Mouse (Mus musculus) gastrocnemius, postnatal 14 days (tissue): ENCODE results near the gene Cd83. TPM values are rescaled to one million over a fixed set of nuclear protein-coding genes. Genes with fewer than 3 reads are reported as not detected.

Source experiments
- DNase-seq: peaks from one replicate; pipeline ENCODE4 v3.0.0; 2021; ENCODE audit warnings: mixed read lengths
- intact Hi-C: fragments of 180-260 bp; cut with DNase I; formaldehyde crosslinking; loops from one replicate; pipeline ENCODE4 v1.15.1; 2025; ENCODE audit warnings: low total_unique reads
- long read RNA-seq, 2 experiments: library from polyadenylated mRNA; stranded (forward); transcript quantifications; one replicate each; pipeline ENCODE4 v2.0.0; 2021
- total RNA-seq, 2 experiments: library from RNA; stranded (reverse); gene quantifications; 2 replicates each; pipeline ENCODE4 v1.2.3; 2021

Cd83 gene
- 1 to 10 TPM in 1 of 2 experiments, under 1 TPM in 1; 0.73 to 1.8 TPM for total RNA-seq
- long read RNA-seq, experiment 1, partial matches to known transcripts: 0 of 3 reads
- long read RNA-seq, experiment 1, other reads (novel, unspliced or antisense): 1 of 3 reads
- long read RNA-seq, experiment 2, transcript Cd83-201 (5 exons, 2,477 nt): major isoform, 5 of 6 reads
- long read RNA-seq, experiment 2, partial matches to known transcripts: 0 of 6 reads
- long read RNA-seq, experiment 2, other reads (novel, unspliced or antisense): 1 of 6 reads

- intact Hi-C loops: no loop called here
- DNase-seq: peak; percentile 81
Measured at GRCm38 (mm10) chr13:43784725-43785711, at the start of gene Cd83. Gene Cd83, plus strand, starts transcription at chr13:43784775.

GRCm38 (mm10) chr13:43739598-43740275, 44.8 kb upstream of the Cd83 start:
- intact Hi-C loops: loop anchor here (5.0 kb wide), 1 partner anchor 162 kb away; no protein-coding TSS in a partner anchor
- DNase-seq: peak; percentile 78

GRCm38 (mm10) chr13:43740276-43740608, 44.3 kb upstream of the Cd83 start:
- intact Hi-C loops: no loop called here
- DNase-seq: no peak

GRCm38 (mm10) chr13:43742677-43743076, 41.9 kb upstream of the Cd83 start:
- DNase-seq: no peak
- intact Hi-C loops: no loop called here

GRCm38 (mm10) chr13:43744259-43744658, 40.3 kb upstream of the Cd83 start:
- DNase-seq: no peak
- intact Hi-C loops: no loop called here

- DNase-seq: no peak
Measured at GRCm38 (mm10) chr13:43750301-43750700, 34.3 kb upstream of the Cd83 start.

GRCm38 (mm10) chr13:43750966-43751365, 33.6 kb upstream of the Cd83 start:
- no peak for DNase-seq
- intact Hi-C loops: no loop called here

More at GRCm38 (mm10) chr13:43750301-43750700, 34.3 kb upstream of the Cd83 start:
- intact Hi-C loops: no loop called here

GRCm38 (mm10) chr13:43752407-43752806, 32.2 kb upstream of the Cd83 start:
- DNase-seq: no peak
- intact Hi-C loops: no loop called here

GRCm38 (mm10) chr13:43753652-43754051, 30.9 kb upstream of the Cd83 start:
- intact Hi-C loops: no loop called here
- no peak for DNase-seq

GRCm38 (mm10) chr13:43754455-43755128, 30.0 kb upstream of the Cd83 start:
- intact Hi-C loops: no loop called here
- DNase-seq: no peak

- no peak for DNase-seq
- intact Hi-C loops: no loop called here
Measured at GRCm38 (mm10) chr13:43755573-43755972, 29.0 kb upstream of the Cd83 start.

GRCm38 (mm10) chr13:43761156-43761855, 23.3 kb upstream of the Cd83 start:
- no peak for DNase-seq
- intact Hi-C loops: no loop called here

- intact Hi-C loops: no loop called here
- DNase-seq: no peak
Measured at GRCm38 (mm10) chr13:43762901-43763300, 21.7 kb upstream of the Cd83 start.

- intact Hi-C loops: no loop called here
- no peak for DNase-seq
Measured at GRCm38 (mm10) chr13:43763301-43763994, 21.1 kb upstream of the Cd83 start.

- intact Hi-C loops: no loop called here
- no peak for DNase-seq
Measured at GRCm38 (mm10) chr13:43763995-43764579, 20.5 kb upstream of the Cd83 start.

- DNase-seq: no peak
- intact Hi-C loops: no loop called here
Measured at GRCm38 (mm10) chr13:43765293-43765814, 19.2 kb upstream of the Cd83 start.

GRCm38 (mm10) chr13:43766786-43767680, 17.5 kb upstream of the Cd83 start:
- no peak for DNase-seq
- intact Hi-C loops: no loop called here
